Mouse (Mus musculus) bone marrow, adult 2 months (tissue): ENCODE results near the gene Pih1d1. TPM values are rescaled to one million over a fixed set of nuclear protein-coding genes. Genes with fewer than 3 reads are reported as not detected.

ENCODE experiments used
- H3K27ac ChIP-seq: fragments of 200-500 bp; 2 replicates; pipeline ENCODE4 v1.5.1; 2012; ENCODE audit warnings: low read depth, mild to moderate bottlenecking, control low read depth, inconsistent platforms, low read length; ENCODE audit not compliant: control insufficient read depth, poor library complexity, insufficient read depth
- H3K4me1 ChIP-seq: fragments of 200-500 bp; 2 replicates; pipeline ENCODE4 v1.6.1; 2011; ENCODE audit warnings: low read length; ENCODE audit not compliant: control insufficient read depth, insufficient read depth
- H3K4me3 ChIP-seq: fragments of 200-500 bp; replicated peaks from 2 replicates; pipeline ENCODE3; 2011; ENCODE audit warnings: mild to moderate bottlenecking, low read depth, low read length, control low read depth; ENCODE audit not compliant: control insufficient read depth
- CTCF ChIP-seq: fragments of 200-500 bp; IDR thresholded peaks from 2 replicates; pipeline ENCODE4 v1.5.1; 2011; ENCODE audit warnings: low read length, control low read depth; ENCODE audit not compliant: control insufficient read depth, insufficient read depth
- POLR2A ChIP-seq: fragments of 200-500 bp; IDR thresholded peaks from 2 replicates; pipeline ENCODE4 v1.6.1; 2011; ENCODE audit warnings: low read depth, mild to moderate bottlenecking, control low read depth, low read length, borderline replicate concordance; ENCODE audit not compliant: control insufficient read depth
- WGBS: fragments of 180-500 bp; shearing (Covaris S2); methylation state at CpG from one replicate; pipeline ENCODE4 v1.1.7; 2018; 5-methylcytosine and 5-hydroxymethylcytosine counted together
- polyA plus RNA-seq: library from polyadenylated mRNA; stranded (reverse); fragments of >200 nt; gene quantifications from 2 replicates; pipeline ENCODE4 v1.2.4, GENCODE M21; 2011; ENCODE audit warnings: low replicate concordance; ENCODE audit not compliant: missing spikeins, insufficient read depth, insufficient read length

The Pih1d1 gene
- polyA plus RNA-seq, 1 experiment, result 92.4 TPM

GRCm38 (mm10) chr7:45156206-45156605, 2.1 kb downstream of the Pih1d1 start:
- TF ChIP-seq CTCF, result no peak
- no peak for TF ChIP-seq POLR2A
- 92% methylated on average over 15 of the region's 15 CpGs for WGBS
- H3K4me1 ChIP-seq, result no peaks in the 10 kb centered on the region
- no peak overlapping the region for H3K4me3 ChIP-seq
- no peak overlapping the region for H3K27ac ChIP-seq

GRCm38 (mm10) chr7:45157459-45157858, 3.4 kb downstream of the Pih1d1 start:
- Histone ChIP-seq H3K4me1 (no peaks in the 10 kb centered on the region), H3K4me3 (no peak overlapping the region), H3K27ac (no peak overlapping the region)
- WGBS, result 94% methylated on average over 14 of the region's 14 CpGs
- TF ChIP-seq POLR2A, result no peak
- no peak for TF ChIP-seq CTCF

- Histone ChIP-seq H3K4me3 (no peak overlapping the region), H3K27ac (no peak overlapping the region), H3K4me1 (no peaks in the 10 kb centered on the region)
- TF ChIP-seq CTCF (no peak), POLR2A (no peak)
- 88% methylated on average over 6 of the region's 6 CpGs for WGBS
Observed at GRCm38 (mm10) chr7:45158991-45159390, 4.9 kb downstream of the Pih1d1 start.

- TF ChIP-seq CTCF (no peak), POLR2A (no peak)
- H3K27ac ChIP-seq, result no peak overlapping the region
- H3K4me1 ChIP-seq, result no peaks in the 10 kb centered on the region
- WGBS, result 85% methylated on average over 6 of the region's 6 CpGs
- no peak overlapping the region for H3K4me3 ChIP-seq
Observed at GRCm38 (mm10) chr7:45160316-45160800, 6.3 kb downstream of the Pih1d1 start.

- WGBS, result 85% methylated on average over 3 of the region's 3 CpGs
- no peak overlapping the region for H3K27ac ChIP-seq
- TF ChIP-seq CTCF (no peak), POLR2A (no peak)
- H3K4me3 ChIP-seq, result no peak overlapping the region
- no peaks in the 10 kb centered on the region for H3K4me1 ChIP-seq
Observed at GRCm38 (mm10) chr7:45160866-45161265, 6.8 kb downstream of the Pih1d1 start.

GRCm38 (mm10) chr7:45161612-45162473, 7.7 kb downstream of the Pih1d1 start:
- Histone ChIP-seq H3K4me1 (no peaks in the 10 kb centered on the region), H3K4me3 (peak overlapping the region; percentile 16), H3K27ac (no peak overlapping the region)
- WGBS, result 4% methylated on average over 35 of the region's 35 CpGs
- TF ChIP-seq POLR2A (peak; percentile 38; the same call in 1 of the 2 replicates), CTCF (peak; percentile 91)

GRCm38 (mm10) chr7:45162551-45162950, 8.4 kb downstream of the Pih1d1 start:
- TF ChIP-seq POLR2A, result no peak
- no peak for TF ChIP-seq CTCF
- WGBS, result 27% methylated on average over 6 of the region's 6 CpGs
- H3K4me3 ChIP-seq, result no peak overlapping the region
- no peaks in the 10 kb centered on the region for H3K4me1 ChIP-seq
- no peak overlapping the region for H3K27ac ChIP-seq

GRCm38 (mm10) chr7:45162996-45163615, 9.0 kb downstream of the Pih1d1 start:
- Histone ChIP-seq H3K27ac (no peak overlapping the region), H3K4me1 (no peaks in the 10 kb centered on the region), H3K4me3 (no peak overlapping the region)
- 74% methylated on average over 9 of the region's 9 CpGs for WGBS
- no peak for TF ChIP-seq CTCF
- no peak for TF ChIP-seq POLR2A
